Mouse (Mus musculus): ENCODE measurements around the gene Ercc8.

Gene Ercc8

GRCm38 (mm10) chr13:108157732-108158464 lies 633 bp upstream of the Ercc8 start:
- DNase-seq = peak; percentile 2

DNA sequence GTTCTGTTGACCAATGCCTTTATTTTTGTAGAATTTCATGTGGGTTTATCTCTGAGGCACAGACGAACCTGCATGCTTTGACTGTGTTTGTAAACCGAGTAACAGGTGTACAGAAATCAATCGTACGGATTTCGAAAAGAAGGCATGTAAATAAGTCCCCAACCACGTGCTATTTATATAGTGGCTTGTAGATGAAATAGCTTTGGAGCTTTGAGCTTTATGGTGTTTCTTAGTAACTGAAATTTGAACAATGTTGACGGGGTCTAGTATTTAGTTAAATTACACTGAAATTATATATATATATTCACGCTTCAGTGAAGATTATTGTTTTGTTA lies 677 bp downstream of the Ercc8 start:
- no peak for DNase-seq

DNA sequence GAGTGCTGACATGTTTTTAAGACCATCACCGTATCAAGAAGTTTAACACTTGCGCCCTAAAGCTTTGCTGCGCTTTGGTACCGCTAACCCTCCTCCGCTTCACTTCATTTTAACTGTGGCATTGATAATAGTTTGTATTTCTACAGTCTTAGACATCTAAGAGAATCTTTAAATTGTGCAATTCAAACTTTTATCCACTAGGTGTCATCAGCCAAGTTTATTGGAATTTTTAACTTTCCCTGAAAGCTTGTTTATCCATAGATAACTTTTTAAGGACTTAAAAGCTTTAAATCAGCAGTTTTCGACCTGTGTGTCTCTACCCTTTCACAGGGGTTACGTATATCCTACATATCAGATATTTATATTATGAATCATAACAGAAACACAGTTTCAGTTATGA lies 1.4 kb downstream of the Ercc8 start:
- no peak for DNase-seq

- DNase-seq = no peak
These were observed 5.4 kb downstream of the Ercc8 start for GRCm38 (mm10) chr13:108163912-108164311.

DNA sequence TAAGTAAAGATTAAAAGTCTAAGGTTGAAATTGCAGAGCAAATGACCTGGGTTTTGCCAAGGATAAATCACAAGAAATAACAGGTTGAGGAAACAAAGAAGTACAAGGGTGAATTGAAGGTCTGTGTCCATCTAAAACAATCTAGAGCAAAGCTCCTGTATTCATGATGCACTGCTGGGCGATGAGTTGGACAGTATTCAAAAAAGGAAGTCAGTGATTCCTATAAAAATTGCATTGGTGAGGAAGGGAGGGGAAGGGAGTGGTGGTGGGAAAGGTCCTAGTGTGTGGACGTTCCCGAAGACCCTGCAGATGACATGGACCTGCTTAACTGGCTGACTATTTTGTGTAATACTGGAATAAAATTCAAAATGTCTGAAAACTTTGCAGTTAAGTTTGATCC lies 6.1 kb downstream of the Ercc8 start:
- no peak for DNase-seq

DNA sequence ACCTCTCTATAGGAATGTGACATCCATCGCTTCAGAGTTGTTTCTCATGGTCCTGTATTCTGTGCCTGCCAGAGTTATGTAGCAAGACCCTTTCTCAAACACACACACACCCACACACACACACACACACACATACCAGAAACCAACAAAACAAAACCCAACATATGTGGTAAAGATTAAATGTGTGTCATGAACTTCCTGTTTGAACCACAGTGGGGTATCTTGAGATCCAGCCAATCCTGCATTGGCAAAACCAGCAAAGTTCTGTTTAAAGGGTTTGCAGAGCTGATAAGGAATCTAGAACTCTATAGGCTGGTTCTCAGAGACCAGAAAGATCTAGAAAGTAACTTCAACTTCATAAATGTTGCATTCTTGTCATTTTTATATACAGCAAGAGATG lies 11.5 kb downstream of the Ercc8 start:
- no peak for DNase-seq

DNA sequence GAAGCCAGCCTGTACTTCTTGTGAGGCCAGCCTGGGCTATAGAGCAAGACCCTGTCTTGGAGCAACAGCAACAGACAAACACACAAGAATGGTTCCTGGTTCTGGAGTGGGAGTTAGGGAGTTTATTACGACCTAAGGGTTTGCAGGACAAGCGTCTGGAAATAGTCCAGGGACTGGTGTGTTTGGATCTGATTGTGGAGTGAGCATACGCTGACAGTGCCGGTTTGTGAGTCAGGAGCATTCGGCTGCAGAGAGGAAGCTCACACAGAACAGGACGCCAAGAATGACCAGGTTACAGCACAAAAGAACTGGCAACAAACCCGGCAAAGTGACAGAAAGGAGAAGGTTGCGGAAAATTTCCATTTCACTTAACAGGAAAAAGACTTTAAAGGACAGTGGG lies 12.0 kb downstream of the Ercc8 start:
- no peak for DNase-seq

DNA sequence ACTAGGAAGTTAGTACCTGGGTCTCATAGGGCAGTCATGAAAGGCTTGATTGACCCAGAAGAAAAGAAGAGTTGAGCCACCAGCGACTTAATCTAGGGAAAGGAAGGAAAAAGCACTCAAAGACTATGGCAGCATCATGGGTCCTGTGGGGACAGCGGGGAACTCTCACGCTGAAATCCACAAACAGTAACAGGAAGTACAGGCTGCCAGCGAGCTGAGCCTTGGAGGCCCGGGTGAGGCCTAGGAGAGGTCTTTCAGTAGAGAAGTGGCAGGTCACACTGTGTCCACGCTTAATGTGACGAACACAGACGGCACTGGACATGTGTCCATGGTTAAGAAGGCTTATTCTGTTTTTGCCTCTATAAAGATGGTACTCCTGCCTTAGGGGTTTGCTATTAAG lies 21.1 kb downstream of the Ercc8 start:
- no peak for DNase-seq

GRCm38 (mm10) chr13:108180821-108181220 lies 22.3 kb downstream of the Ercc8 start:
- no peak for DNase-seq

GRCm38 (mm10) chr13:108184743-108185255 lies 26.3 kb downstream of the Ercc8 start:
- DNase-seq = no peak

GRCm38 (mm10) chr13:108185530-108185929 lies 27.0 kb downstream of the Ercc8 start:
- no peak for DNase-seq

DNA sequence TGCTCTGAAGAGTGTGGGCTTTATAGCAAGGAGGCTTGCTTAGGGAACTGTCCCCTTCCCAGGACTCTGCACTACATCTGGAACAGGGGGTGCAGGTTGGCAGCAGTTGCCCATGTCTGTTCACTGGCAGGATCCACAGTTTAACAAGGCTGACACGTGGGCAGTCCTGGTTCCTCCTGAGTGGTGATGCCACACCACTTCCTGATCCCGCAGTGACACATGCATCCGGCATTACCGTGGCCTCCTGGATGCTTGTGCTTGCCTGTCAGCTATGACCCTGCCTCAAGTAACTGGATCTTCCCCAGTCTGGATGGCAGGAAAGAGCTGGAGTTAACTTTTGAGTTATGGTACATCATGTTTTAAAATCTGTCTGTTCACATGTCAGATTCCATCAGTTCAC lies 29.5 kb downstream of the Ercc8 start:
- DNase-seq = no peak

GRCm38 (mm10) chr13:108191074-108191720 lies 32.7 kb downstream of the Ercc8 start:
- DNase-seq = peak; percentile 74

- DNase-seq = no peak
These were observed 36.9 kb downstream of the Ercc8 start for GRCm38 (mm10) chr13:108195474-108195873.

DNA sequence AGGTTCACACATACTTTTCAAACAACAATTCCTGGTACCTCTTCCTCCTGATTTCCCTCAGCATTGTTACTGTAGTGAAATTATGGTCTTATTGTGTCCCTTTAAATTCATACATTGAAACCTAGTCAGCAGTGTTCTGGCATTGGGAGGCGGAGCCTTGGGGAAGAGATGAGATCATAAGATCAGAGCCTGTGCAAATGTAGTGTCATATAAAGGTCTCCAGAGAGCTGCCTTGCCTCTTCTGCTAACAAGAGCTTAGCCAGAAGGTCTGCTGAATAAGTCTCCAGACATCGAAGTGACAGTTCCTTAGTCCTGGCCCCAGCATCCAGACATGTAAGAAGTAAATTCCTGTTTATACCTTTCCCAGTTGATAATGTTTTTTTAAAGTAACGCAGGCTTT lies 46.3 kb downstream of the Ercc8 start:
- no peak for DNase-seq

DNA sequence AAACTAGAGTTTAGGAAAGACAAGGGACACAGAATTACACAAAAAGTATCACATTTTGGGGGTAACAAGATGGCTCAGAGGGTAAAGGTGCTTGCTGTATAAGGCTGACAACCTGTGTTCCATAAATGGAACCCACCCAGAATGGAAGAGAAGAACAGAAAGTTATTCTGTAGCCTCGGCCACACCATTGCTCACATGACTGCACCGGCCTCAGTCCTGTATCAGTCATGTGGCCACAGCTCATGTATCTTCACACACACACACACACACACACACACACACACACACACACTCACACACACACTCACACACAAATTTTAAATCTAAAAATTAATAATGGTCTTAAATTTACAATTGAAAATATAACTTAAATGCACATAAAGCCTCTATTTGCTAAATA lies 48.9 kb downstream of the Ercc8 start:
- DNase-seq = no peak

DNA sequence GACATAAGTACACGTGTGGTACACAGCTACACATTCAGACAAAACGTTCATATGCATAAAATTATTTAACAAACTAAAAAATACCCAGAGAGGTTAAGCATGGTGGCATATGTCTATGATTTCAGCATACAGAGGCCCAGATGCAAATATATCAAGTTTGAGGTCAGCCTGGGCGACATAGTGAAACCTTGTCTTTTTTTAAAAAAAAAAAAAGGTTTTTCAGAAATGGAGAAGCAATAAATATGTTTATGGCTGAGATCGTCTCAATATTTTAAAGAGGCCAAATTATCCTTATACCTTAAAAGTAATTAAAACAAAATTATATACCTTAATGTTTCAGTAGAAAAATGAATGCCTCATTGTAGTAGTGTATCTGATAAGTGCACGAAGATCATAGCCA lies 49.6 kb downstream of the Ercc8 start:
- no peak for DNase-seq

DNA sequence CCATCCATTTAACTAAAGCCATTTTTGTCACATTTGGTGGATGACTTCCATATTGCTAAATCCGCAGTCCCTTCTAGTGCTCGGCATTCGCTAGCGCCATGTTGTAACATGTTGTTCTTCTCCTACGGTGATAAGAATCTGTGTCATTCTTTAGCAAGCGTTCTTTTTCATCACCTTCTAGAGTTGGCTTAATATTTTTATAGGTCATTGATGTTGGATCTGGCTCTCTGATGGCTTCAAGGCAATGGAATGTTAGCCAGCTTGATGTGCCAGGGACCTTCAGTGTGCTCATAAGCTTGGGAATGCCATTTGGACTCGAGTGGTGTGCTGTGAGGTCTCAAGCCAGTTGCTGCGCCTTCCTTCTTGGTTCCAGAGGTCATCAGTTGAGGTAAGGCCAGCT lies 52.4 kb downstream of the Ercc8 start:
- no peak for DNase-seq

GRCm38 (mm10) chr13:108212397-108213018 lies 54.0 kb downstream of the Ercc8 start:
- DNase-seq = no peak

DNA sequence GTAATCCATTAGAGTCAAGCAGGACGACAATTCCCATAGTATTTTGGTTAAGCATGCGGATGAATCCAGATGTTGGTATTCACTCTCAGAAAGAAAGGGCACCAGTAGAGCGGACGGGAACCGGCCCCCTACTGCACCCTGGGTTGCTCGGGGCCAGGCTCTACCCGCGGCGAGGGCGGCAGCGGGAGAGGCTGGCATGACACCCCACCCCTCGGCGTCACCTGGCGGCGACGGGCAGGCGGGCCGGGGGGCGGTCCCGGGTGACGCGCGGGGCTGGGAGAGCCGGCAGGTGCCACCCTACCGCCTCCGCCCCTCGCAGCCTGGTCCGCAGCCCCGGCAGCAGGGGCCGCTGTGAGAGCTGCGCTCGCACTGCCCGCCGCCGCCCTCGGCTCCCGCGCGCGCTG lies 55.6 kb downstream of the Ercc8 start, which contains the start of gene Elovl7:
Elovl7 (plus strand) TSS at position 324 of the 404 bp plus-strand sequence.
- DNase-seq = peak; percentile 86

GRCm38 (mm10) chr13:108214485-108215107 lies 56.1 kb downstream of the Ercc8 start:
- DNase-seq = peak; percentile 16

GRCm38 (mm10) chr13:108215231-108215780 lies 56.8 kb downstream of the Ercc8 start:
- no peak for DNase-seq

GRCm38 (mm10) chr13:108219773-108220172 lies 61.2 kb downstream of the Ercc8 start:
- DNase-seq = no peak
